Mouse (Mus musculus) v-Abl transformed pro-B cells (cell line): Measurements from ENCODE around the gene Bcat2.

Experiments used
- in situ Hi-C, 2 experiments: fragments of 400-800 bp; cut with MboI; formaldehyde crosslinking; loops; one replicate each; pipeline ENCODE4 v1.15.1; 2025; ENCODE audit not compliant: unreplicated experiment in 2 of 2

The Bcat2 gene

DNA sequence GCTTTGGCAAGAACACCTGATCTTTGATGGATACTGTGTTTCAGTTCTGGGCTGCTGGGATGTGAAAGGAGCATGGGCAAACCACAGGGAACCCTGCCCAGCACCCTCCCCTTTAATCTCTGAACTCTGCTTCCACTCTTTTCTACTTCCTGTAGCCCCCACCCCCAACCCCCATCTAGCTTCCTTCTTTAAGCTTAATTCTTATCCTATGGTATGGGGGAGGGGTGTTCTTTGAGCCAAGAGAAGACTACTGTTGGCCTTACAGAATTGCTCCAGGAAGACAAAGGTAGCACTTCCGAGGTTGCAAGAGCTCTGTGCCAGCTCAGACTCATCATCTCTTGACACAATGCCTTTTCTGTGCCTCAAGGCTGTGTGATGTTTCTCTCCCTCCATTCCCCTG lies 2.0 kb downstream of the Bcat2 start:
- in situ Hi-C loops = loop anchor here in 1 of 2 experiments (25.0 kb wide), 1 partner anchor 260 kb away; no protein-coding TSS in a partner anchor

DNA sequence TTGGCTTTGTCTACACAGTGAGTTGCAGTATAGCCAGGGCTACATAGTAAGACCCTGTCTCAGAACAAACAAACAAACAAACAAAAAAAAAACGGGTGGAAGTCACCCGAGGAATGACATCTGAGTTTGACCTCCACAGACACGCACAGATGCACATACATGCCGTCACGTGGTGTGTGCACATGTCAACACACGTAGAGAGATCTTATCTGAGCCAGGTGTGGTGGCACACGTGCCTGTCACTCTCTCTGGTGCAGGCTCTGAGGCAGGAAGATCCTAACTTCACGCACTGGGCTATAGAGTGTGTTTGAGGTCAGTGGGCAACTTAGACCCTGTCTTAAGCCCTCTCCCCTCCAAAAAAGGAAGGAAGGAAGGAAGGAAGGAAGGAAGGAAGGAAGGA lies 4.0 kb downstream of the Bcat2 start:
- in situ Hi-C loops = loop anchor here in 1 of 2 experiments (25.0 kb wide), 1 partner anchor 262 kb away; no protein-coding TSS in a partner anchor

DNA sequence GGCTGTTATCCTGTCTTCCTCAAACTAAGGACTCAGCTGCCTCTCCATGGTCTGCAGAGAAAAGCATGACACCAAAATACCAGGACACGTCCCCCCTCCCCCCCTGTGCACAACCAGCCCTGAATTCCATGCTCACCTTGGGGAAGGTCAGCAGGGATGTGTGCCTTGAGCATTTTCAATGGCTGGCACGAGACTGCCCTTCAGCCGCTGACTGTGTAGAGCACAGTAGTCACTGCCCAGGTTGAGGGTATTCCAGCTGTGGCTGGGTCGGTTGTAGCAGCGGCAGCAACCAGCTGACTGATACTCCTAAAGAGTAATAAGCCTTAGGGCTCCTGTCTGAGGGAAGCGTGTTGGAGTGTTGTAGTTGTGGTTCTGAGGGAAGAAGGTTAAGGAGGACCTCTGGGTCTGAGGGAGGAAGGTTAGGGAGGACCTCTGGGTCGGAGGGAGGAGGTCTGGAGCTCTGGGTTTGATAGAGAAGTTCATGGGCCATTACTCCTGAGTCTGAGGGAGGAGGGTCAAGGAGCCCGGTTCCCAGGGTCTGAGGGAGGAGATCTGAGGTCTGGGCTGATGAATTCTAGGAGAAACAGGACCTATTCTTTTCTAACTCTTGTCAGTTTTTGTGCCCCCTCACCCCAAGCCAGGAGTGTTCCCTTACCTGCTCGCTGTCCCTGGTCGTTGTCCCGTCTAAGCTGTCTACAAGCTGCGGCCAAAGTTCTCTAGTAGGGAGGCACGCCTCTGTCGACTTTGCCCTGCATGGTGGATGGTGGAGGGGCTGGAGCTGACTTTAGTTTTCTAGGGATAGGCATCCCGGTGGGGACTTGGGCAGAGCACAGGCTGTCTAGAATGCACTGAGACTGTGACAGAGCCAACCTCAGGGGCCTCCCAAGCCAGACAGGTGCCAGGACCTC lies 4.8 kb downstream of the Bcat2 start:
- in situ Hi-C loops = loop anchor here in 1 of 2 experiments (25.0 kb wide), 1 partner anchor 262 kb away; no protein-coding TSS in a partner anchor

DNA sequence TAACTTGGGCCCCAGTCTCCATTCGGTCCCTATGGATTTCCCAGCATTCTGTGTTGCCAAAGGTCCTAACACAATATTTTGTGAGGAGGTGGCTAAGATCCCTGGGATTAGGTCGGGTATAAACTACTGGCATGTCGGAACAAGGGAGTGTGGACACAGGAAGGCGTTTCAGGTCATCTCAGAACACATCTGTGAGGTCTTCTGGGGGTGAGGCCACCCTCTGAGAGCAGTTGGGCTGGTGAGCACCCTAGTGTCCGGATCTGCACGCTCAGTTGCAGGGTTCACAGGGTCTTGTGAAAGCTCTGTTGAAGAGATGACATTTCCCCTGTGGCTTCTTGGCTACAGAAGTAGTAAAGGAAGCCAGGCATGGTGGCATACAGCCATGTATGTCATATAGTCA lies 16.0 kb downstream of the Bcat2 start:
- in situ Hi-C loops = no loop called here

DNA sequence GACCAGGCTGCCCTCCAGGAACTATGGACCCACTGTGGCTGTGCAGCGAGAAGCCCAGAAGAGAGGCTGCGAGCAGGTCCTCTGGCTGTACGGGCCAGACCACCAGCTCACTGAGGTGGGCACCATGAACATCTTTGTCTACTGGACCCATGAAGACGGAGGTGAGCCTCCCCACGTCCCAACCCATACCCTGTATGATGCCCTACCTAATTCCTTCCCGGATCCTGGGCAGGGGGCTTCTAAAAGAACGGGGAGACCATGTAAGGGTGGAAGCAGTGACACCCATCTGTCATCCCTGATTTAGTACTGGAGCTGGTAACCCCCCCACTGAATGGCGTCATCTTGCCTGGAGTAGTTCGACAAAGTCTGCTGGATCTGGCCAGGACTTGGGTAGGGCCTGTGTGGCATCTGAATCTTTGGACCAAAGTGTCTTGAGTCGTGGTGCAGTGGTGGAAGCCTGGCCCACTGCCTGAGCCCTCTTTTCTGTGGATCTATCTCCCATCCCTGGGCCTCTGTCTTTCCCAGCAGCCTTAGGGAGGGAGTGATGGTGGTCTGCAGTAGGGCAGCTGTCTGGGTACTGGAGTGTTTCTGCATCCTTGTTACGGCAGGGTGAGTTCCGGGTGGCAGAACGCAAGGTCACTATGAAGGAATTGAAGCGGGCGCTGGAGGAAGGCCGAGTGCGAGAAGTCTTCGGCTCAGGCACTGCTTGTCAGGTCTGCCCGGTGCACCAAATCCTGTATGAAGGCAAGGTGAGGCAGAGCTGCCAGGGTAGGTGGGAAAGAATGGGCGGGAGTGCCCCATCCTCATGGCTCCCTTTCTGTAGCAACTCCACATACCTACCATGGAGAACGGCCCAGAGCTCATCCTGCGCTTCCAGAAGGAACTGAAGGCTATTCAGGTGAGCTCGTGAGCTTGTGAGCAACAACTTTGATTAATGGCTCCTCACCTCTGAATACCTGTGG lies 18.0 kb downstream of the Bcat2 start:
- in situ Hi-C loops = no loop called here

DNA sequence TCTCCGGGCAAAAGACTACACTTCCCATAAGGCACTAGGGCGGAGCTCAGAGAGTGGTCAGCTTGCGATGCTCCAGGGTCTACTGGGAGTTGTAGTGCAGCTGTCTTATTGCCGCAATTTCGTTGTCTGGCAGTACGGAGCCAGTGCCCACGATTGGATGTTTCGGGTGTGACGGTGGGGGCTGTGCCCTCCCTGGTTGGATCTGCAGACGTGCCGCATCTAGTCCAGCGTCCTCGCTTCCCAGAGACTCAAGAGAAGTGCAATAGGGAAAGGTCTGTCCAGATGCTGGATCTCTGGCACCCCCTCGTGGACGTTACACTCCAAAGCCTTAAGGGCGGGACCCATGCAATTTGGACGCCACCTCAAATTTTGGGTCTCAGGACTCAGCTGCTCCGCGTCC lies 19.2 kb downstream of the Bcat2 start:
- in situ Hi-C loops = no loop called here

DNA sequence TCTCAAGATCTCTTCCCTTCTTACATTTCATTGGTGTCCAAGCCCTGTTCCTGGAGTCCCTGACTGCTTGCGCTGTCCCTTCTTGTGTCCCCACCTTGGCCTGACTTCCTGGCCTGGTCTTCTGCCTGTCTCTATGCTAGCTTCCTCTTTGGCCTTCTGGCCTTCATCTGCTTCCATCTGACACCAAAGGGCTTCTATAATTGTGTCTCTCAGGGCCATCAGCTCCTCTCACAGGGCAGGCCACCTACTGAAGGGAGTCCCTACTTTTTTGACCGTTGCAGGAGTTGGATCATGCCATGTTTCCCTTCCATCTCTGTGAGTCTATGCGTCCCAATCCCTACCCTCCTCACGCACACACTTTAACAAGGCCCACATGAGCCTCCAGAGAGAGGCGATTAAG lies 19.9 kb downstream of the Bcat2 start:
- in situ Hi-C loops = loop anchor here in 1 of 2 experiments (5.0 to 10.0 kb wide), 2 partner anchors 33 to 95 kb away; partner anchors contain the start of gene Ntn5

DNA sequence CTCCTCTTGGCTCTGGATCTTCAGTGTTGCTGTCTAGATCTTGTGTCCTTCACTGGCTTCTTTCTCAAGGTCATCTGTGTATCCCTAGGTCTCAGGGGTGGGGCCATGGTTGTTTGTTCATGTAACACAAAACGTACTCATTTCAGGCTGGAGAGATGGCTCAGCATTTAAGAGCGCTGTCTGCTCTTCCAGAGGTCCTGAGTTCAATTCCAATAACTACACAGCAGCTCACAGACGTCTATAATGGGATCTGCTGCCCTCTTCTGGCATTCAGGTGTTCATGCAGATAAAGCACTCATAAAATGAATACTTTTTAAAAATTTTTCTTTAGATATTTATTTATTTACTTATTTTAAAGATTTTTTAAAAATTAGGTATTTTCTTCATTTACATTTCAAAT lies 20.9 kb downstream of the Bcat2 start:
- in situ Hi-C loops = loop anchor here in 1 of 2 experiments (5.0 to 10.0 kb wide), 2 partner anchors 34 to 94 kb away; partner anchors contain the start of gene Ntn5

DNA sequence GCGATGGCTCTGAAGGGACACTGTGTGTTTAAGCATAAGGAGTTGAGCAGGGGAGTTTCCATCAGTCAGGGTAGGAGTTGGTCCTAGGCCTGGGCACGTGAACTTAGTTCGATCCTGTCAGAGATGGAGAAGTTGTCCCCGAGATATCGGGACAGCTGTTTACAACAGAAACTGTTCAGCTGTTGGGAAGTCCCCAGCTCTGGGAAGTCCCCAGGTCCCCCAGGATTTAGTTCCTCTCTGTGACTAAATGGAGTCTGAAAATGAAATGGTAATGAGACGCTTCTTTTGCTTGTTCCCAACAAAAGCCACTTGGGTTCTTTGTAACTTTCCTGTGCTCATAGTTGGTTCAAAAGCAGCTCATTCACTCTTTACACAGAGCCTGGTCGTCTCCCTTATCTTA lies 21.9 kb downstream of the Bcat2 start:
- in situ Hi-C loops = loop anchor here in 1 of 2 experiments (5.0 to 10.0 kb wide), 2 partner anchors 35 to 93 kb away; partner anchors contain the start of gene Ntn5

DNA sequence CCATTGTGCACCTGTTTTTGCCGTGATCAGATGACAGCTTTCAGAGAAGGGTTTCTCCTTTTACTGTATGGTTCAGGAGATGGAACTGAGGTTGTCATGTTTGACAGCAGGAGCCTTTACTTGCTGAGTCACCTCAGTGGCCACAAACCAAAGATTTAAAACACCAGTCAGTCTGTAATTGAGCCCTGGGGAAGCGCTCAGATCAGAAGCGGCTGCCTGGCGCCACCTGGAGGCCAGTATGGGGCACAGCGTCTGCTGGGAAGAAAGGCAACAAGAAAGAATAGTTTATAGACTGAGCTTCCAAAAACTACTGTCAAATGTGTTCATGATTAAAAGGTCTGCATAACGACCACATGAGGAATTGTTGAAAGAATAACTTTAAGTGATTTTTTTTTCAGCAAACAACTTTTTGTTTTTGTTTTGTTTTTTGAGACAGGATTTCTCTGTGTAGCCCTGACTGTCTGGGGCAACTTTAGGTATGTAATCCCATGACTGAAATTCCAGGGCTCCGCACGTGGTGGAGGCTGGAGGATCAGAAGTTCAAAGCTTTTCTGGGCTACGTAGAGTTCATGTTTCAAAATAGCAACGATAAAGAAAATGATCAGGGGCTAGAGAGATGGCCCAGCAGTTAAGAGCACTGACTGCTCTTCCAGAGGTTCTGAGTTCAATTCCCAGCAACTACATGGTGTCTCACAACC lies 23.3 kb downstream of the Bcat2 start:
- in situ Hi-C loops = loop anchor here in 1 of 2 experiments (5.0 to 10.0 kb wide), 2 partner anchors 36 to 92 kb away; partner anchors contain the start of gene Ntn5

DNA sequence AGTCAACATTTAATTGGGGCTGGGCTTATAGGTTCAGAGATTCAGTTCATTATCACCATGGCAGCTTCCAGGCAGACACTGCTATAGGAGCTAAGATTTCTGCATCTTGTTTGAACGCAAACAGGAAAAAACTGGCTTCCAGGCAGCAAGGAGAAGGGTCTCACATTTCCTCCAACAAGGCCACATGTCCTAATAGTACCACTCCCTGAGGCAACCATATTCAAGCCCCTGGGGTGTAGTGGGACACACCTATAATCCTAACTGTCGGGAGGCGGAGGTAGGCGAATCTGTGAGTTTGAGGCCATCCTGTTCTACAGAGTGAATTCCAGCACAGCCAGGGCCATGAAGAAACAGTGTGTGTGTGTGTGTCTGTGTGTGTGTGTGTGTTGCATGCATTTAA lies 25.2 kb downstream of the Bcat2 start:
- in situ Hi-C loops = loop anchor here (5.0 to 10.0 kb wide), 2 partner anchors 33 to 90 kb away; partner anchors contain the start of gene Ntn5 (in 1 of the 2)

DNA sequence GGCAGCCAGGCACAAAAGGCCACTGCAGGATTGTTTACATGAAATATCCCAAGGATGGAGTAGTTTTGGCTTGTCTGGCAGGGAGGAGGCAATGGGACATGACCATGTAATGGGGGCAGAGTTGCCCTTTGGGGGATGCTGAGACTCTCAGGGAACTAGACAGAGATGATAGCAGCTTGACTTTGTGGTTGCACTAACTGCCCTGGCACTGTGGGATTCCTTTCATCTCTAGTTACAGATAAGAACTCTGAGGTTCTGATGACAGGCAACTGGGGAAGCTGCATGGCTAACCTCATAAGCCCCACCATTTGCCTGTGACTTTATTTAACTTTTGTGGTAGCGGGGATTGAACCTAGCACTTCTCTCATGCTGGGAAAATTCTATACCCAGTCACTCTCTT lies 26.2 kb downstream of the Bcat2 start:
- in situ Hi-C loops = loop anchor here (5.0 to 10.0 kb wide), 2 partner anchors 34 to 89 kb away; partner anchors contain the start of gene Ntn5 (in 1 of the 2)

DNA sequence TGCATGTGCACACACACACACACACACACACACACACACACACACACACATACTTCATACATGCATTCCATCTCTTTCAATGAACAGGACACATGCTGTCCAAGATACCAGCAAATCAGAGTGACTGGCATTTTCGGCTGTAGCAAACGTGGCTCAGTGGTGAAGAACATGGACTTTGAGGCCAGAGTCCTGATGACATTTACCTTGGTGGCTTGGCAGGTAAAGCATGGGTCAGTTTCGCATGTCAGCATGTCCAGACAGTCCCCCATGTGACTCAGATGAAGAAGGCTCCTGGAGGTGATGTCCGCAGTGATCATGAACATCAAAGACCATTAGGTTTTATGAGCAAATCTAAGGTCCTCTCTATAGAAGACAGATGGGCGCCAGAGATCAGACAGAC lies 27.1 kb downstream of the Bcat2 start:
- in situ Hi-C loops = loop anchor here (5.0 to 10.0 kb wide), 2 partner anchors 35 to 88 kb away; partner anchors contain the start of gene Ntn5 (in 1 of the 2)

DNA sequence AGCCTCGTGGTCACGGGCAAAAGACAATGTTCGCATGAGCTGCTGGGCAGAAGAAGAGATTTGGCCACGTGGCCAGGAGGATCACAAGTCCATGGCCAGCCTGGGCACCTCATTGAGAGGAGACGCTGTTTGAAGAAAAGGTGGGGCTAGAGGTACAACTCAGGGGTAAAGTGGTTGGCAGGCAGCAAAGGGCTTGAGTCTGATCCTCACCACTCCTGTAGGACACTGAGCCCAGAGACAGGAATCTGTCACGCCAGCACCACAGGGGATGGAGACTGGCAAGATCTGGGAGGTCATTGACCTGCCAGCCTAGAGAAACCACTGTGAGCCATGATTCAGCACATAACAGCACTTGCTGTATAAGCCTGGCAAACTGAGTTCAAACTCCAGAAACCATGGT lies 27.6 kb downstream of the Bcat2 start:
- in situ Hi-C loops = loop anchor here (5.0 to 10.0 kb wide), 2 partner anchors 35 to 87 kb away; partner anchors contain the start of gene Ntn5 (in 1 of the 2)

DNA sequence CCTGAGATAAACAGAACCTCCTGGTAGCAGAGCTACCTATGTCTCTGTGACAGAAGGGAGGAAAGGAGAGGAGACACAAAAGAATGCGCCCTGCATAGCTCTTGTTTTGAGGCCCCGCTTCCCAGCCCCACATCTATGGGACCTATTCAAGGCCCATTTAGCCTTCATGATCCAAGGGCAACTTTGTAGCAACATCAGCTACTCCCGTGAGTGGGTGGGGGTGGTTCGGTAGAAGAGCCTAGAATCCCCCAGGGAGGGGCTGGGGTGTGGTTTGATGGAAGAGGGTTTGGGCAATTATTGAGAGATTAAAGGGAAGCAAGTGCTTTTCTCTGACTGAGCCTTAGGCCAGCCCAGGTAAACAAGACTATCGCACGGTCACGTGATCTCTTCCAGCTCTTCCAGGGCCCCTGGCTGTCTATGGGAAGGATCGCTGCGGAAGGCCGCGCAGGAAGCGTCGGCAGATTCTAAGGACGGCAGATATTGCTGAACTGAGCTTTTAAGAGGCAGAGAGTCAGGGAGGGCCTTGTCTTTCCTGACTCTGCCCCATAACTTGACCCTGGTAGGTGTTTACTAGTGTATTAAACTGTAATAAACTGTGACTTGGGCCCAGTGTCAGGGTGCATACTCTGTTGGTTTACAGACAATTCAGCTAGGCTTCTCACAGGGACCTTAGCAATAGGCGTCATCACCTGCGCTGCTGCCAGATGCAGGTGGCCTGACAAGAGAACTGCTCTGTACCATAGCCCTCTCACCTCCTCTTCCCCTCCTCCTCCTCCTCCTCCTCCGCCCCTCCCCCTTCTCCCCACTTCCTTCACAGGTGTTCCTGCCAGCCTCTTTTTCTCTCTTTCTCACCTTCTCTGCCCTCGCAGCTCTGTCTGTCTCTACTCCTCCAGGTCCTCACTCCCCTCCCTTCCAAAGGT lies 29.3 kb downstream of the Bcat2 start:
- in situ Hi-C loops = loop anchor here (5.0 to 10.0 kb wide), 2 partner anchors 37 to 86 kb away; partner anchors contain the start of gene Ntn5 (in 1 of the 2)

DNA sequence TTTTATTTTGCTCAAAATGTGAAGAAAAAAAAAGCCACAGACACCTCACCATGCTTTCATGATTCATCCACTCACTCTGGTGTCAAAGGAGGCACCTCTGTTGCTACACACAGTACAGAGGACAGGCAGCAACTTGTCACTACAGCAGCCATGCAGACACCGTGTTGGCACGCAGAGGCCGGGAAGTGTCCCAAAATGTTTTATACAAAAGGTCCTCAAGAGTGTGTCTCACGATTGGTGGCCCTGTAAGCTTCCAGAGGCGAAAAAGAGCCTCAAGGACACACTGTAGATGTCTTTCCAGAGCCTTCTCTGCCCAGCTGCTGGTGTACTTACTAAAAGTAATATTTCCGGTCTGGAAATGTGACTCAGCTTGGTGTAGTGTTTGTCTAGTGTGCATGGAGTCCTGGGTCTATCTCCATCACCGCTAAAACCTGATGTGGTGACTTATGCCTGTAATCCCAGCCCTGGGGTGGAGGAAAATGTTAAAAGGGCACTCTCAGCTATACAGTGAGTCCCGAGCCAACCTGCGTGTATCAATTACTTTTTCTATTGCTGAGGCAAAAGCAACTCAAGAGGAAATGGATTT lies 35.8 kb downstream of the Bcat2 start:
- in situ Hi-C loops = no loop called here

DNA sequence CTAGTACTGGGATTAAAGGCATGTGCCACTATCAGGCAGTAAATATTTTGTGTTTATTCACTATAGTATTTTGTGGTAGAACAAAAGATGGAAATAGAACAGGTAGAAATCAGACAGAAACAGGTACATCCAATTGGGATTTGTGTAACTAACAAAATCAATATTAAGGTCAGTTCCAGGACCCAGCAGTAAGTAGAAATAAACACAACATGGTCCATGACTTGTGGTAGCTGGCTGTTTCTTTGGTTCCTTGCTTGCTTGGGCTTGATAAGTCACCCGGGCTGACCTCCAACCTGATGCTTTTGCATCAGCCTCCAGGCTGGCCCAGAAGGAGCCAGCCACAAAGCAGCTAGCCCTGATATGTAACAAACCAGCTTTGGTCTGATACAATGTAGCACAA lies 39.6 kb downstream of the Bcat2 start:
- in situ Hi-C loops = no loop called here

DNA sequence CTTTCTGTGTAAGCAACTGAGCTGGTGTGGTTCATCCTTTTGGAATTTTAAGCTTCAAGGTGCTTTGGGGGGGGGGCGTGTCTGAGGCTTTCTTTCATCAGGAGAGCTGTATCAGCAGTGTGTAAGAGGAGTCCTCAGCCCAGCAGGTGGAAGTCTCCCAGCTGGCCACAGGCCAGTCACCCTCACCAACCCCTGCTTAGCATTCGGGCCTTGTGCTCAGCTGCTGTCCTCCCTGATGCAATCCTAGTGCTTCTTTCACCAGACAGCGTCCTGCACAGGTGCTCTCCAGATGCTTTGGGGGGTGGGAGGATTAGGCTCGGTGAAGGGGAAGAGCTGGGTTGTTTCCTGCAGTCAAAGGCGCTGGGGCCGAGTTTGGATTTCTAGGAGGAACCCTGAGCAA lies 46.3 kb downstream of the Bcat2 start:
- in situ Hi-C loops = no loop called here
